Mouse (Mus musculus) CH12.LX (cell line): ENCODE results near the gene Slc28a1. TPM values are rescaled to one million over a fixed set of nuclear protein-coding genes. Genes with fewer than 3 reads are reported as not detected.

Source experiments
- DNase-seq: peaks from one replicate; pipeline ENCODE4 v3.0.0-alpha.2; 2013; ENCODE audit errors: extremely low read depth
- H3K27ac ChIP-seq: 2 replicates; pipeline ENCODE4 v1.5.1; 2012; ENCODE audit warnings: low read depth, mild to moderate bottlenecking, control low read depth, moderate library complexity; ENCODE audit not compliant: insufficient read depth
- H3K27me3 ChIP-seq: replicated peaks from 2 replicates; pipeline ENCODE3; 2012; ENCODE audit warnings: inconsistent platforms
- H3K36me3 ChIP-seq, 2 experiments: replicated peaks in 1 of 2; 2 replicates each; pipeline versions ENCODE3 to v1.6.1; 2012; ENCODE audit warnings: inconsistent platforms in 1 of 2, low read length in 1 of 2, mild to moderate bottlenecking in 1 of 2, mixed read lengths in 1 of 2, moderate library complexity in 1 of 2; ENCODE audit not compliant: control insufficient read depth in 1 of 2, insufficient read depth in 1 of 2
- H3K4me1 ChIP-seq, 2 experiments: 2 replicates each; pipeline ENCODE4 v1.6.1; 2012; ENCODE audit warnings: inconsistent platforms in 1 of 2, moderate library complexity in 1 of 2; ENCODE audit not compliant: insufficient read depth in 2 of 2, control insufficient read depth in 1 of 2
- H3K4me2 ChIP-seq: 2 replicates; pipeline ENCODE4 v1.6.1; 2012; ENCODE audit warnings: low read depth, mild to moderate bottlenecking, control low read depth; ENCODE audit not compliant: poor library complexity, insufficient read depth, severe bottlenecking
- H3K4me3 ChIP-seq, 3 experiments: fragments of 150-350 bp in 1 of 3; sonication (generic) in 1 of 3; replicated peaks in 1 of 3; 2 replicates each; pipeline versions ENCODE3 to v1.5.1; 2011 to 2012; ENCODE audit warnings: low read depth in 2 of 3, low read length in 2 of 3, mild to moderate bottlenecking in 2 of 3, moderate library complexity in 2 of 3, control low read depth in 1 of 3, improper control_type of control experiment in 1 of 3, inconsistent platforms in 1 of 3, mixed read lengths in 1 of 3; ENCODE audit not compliant: poor library complexity in 1 of 3
- H3K79me2 ChIP-seq: replicated peaks from 2 replicates; pipeline ENCODE4 v1.6.1; 2012; ENCODE audit warnings: mild to moderate bottlenecking, moderate library complexity; ENCODE audit not compliant: control insufficient read depth, poor library complexity, insufficient read depth, severe bottlenecking; ENCODE audit errors: extremely low read depth
- H3K9ac ChIP-seq: 2 replicates; pipeline ENCODE4 v1.6.1; 2012; ENCODE audit warnings: low read depth, mild to moderate bottlenecking, control low read depth, moderate library complexity; ENCODE audit not compliant: insufficient read depth
- H3K9me3 ChIP-seq: replicated peaks from 2 replicates; pipeline ENCODE3; 2012; ENCODE audit warnings: low read length, inconsistent platforms, mixed read lengths
- CHD2 ChIP-seq: IDR thresholded peaks from 2 replicates; pipeline ENCODE4 v1.6.1; 2011; ENCODE audit warnings: low read length, improper control_type of control experiment
- EP300 ChIP-seq: IDR thresholded peaks from 2 replicates; pipeline ENCODE4 v1.6.1; 2011; ENCODE audit warnings: low read length, improper control_type of control experiment
- GABPA ChIP-seq: IDR thresholded peaks from 2 replicates; pipeline ENCODE4 v1.6.1; 2012; ENCODE audit warnings: low read depth, low read length, improper control_type of control experiment, inconsistent platforms; ENCODE audit not compliant: insufficient replicate concordance
- HCFC1 ChIP-seq: IDR thresholded peaks from 2 replicates; pipeline ENCODE4 v1.6.1; 2012; ENCODE audit warnings: low read depth, mild to moderate bottlenecking, inconsistent platforms, low read length, improper control_type of control experiment
- IRF4 ChIP-seq: IDR thresholded peaks from 2 replicates; pipeline ENCODE4 v1.6.1; 2014; ENCODE audit warnings: low read depth, mild to moderate bottlenecking, inconsistent platforms, low read length, improper control_type of control experiment
- JUN ChIP-seq: IDR thresholded peaks from 2 replicates; pipeline ENCODE4 v1.6.1; 2011; ENCODE audit warnings: low read depth, mild to moderate bottlenecking, low read length, improper control_type of control experiment, moderate library complexity; ENCODE audit not compliant: insufficient read depth
- KAT2A ChIP-seq: IDR thresholded peaks from 2 replicates; pipeline ENCODE4 v1.6.1; 2012; ENCODE audit warnings: low read length, improper control_type of control experiment, inconsistent platforms; ENCODE audit not compliant: insufficient replicate concordance
- MAFK ChIP-seq: IDR thresholded peaks from 2 replicates; pipeline ENCODE4 v1.6.1; 2011; ENCODE audit warnings: low read length, improper control_type of control experiment; ENCODE audit not compliant: insufficient replicate concordance
- MAX ChIP-seq: IDR thresholded peaks from 2 replicates; pipeline ENCODE4 v1.6.1; 2011; ENCODE audit warnings: low read length, improper control_type of control experiment
- MAZ ChIP-seq: IDR thresholded peaks from 2 replicates; pipeline ENCODE4 v1.6.1; 2012; ENCODE audit warnings: low read depth, mild to moderate bottlenecking, inconsistent platforms, low read length, improper control_type of control experiment, moderate library complexity
- NRF1 ChIP-seq: IDR thresholded peaks from 2 replicates; pipeline ENCODE4 v1.6.1; 2014; ENCODE audit warnings: low read depth, mild to moderate bottlenecking, inconsistent platforms, low read length, improper control_type of control experiment, moderate library complexity
- POLR2A ChIP-seq: IDR thresholded peaks from 2 replicates; pipeline ENCODE4 v1.6.1; 2011; ENCODE audit warnings: low read depth, mild to moderate bottlenecking, improper control_type of control experiment, low read length
- RCOR1 ChIP-seq: conservative IDR thresholded peaks from 2 replicates; pipeline ENCODE4 v1.6.1; 2012; ENCODE audit warnings: low read depth, mild to moderate bottlenecking, inconsistent platforms, low read length, improper control_type of control experiment
- SIN3A ChIP-seq: IDR thresholded peaks from 2 replicates; pipeline ENCODE4 v1.6.1; 2012; ENCODE audit warnings: low read length, improper control_type of control experiment, inconsistent platforms
- TBP ChIP-seq: conservative IDR thresholded peaks from 2 replicates; pipeline ENCODE4 v1.6.1; 2011; ENCODE audit warnings: low read depth, low read length, improper control_type of control experiment
- TCF12 ChIP-seq: IDR thresholded peaks from 2 replicates; pipeline ENCODE4 v1.6.1; 2014; ENCODE audit warnings: low read depth, mild to moderate bottlenecking, inconsistent platforms, low read length, improper control_type of control experiment
- UBTF ChIP-seq: IDR thresholded peaks from 2 replicates; pipeline ENCODE4 v1.6.1; 2012; ENCODE audit warnings: low read depth, mild to moderate bottlenecking, inconsistent platforms, low read length, improper control_type of control experiment, moderate library complexity
- USF1 ChIP-seq: IDR thresholded peaks from 2 replicates; pipeline ENCODE4 v1.6.1; 2014; ENCODE audit warnings: low read depth, mild to moderate bottlenecking, inconsistent platforms, low read length, improper control_type of control experiment
- ZC3H11A ChIP-seq: IDR thresholded peaks from 2 replicates; pipeline ENCODE4 v1.6.1; 2012; ENCODE audit warnings: low read depth, mild to moderate bottlenecking, inconsistent platforms, low read length, improper control_type of control experiment
- ZKSCAN1 ChIP-seq: IDR thresholded peaks from 2 replicates; pipeline ENCODE4 v1.6.1; 2012; ENCODE audit warnings: low read depth, inconsistent platforms, low read length, improper control_type of control experiment, borderline replicate concordance
- ZMIZ1 ChIP-seq: IDR thresholded peaks from 2 replicates; pipeline ENCODE4 v1.6.1; 2012; ENCODE audit warnings: low read depth, mild to moderate bottlenecking, inconsistent platforms, low read length, improper control_type of control experiment
- ZNF384 ChIP-seq: IDR thresholded peaks from 2 replicates; pipeline ENCODE4 v1.6.1; 2012; ENCODE audit warnings: low read depth, low read length, improper control_type of control experiment, inconsistent platforms
- dilution Hi-C: fragments of 300-500 bp; cut with MboI; formaldehyde crosslinking; loops from 2 replicates; pipeline ENCODE4 v1.14.3; 2020; ENCODE audit warnings: low sequenced_read_pairs; ENCODE audit not compliant: extremely low pct_unique_long_range_greater_than_20kb, extremely low pct_ligation_motif_present
- in situ Hi-C: fragments of 300-500 bp; cut with MboI; formaldehyde crosslinking; loops from 3 replicates; pipeline ENCODE4 v1.14.3; 2019; ENCODE audit warnings: low sequenced_read_pairs, low pct_ligation_motif_present, low pct_unique_long_range_greater_than_20kb, mixed read lengths
- polyA plus RNA-seq: library from polyadenylated mRNA; unstranded; fragments of >175 nt; gene quantifications from 2 replicates; pipeline ENCODE4 v1.2.1, GENCODE M21; 2012; ENCODE audit warnings: low read depth; ENCODE audit not compliant: insufficient read length
- total RNA-seq, 2 experiments: library from RNA; depleted of rRNA; stranded (reverse); fragments of 300-350 nt in 1 of 2; fragments of >200 nt in 1 of 2; gene quantifications; 2 replicates each; pipeline ENCODE4 v1.2.3; 2012 to 2014

The Slc28a1 gene
- total and polyA plus RNA-seq, 3 experiments, result 0.04 to 0.13 TPM; not detected in 1

DNA sequence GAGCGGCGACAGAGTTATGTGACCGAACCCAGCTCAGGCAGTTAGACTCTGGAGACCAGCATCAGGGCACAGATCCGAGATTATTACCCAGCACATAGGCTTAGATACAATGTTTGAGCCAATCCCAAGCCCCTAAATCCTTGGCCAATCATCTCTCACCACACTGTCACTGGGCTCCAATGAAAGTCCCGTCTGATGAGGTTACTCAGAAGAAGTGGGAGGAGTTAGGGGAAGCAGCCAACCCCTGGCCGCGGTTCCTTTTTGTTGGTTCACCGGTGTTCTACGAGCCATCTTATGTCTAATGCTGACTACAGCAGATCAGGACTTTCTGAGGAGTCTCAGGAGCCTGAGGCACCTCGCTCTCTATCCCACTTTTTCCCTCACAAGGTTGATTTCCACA lies 37.7 kb downstream of the Slc28a1 start:
- Histone ChIP-seq H3K27ac (no peak overlapping the region), H3K79me2 (no peaks in the 10 kb centered on the region), H3K9me3 (no peaks in the 10 kb centered on the region), H3K27me3 (no peaks in the 10 kb centered on the region), H3K4me3 (no peak overlapping the region), H3K4me1 (peaks cover 0 to 14% of the 10 kb centered on the region in 2 experiments; a peak in 2 of 4 replicates), H3K36me3 (no peaks in the 10 kb centered on the region), H3K9ac (no peak overlapping the region), H3K4me2 (no peak overlapping the region)
- TF ChIP-seq MAZ, result no peak
- no peak for TF ChIP-seq TBP
- TF ChIP-seq POLR2A, result no peak
- TF ChIP-seq CHD2, result no peak
- no peak for TF ChIP-seq HCFC1
- TF ChIP-seq ZNF384, result no peak
- no peak for TF ChIP-seq ZKSCAN1
- TF ChIP-seq UBTF, result no peak
- no peak for TF ChIP-seq TCF12
- no peak for TF ChIP-seq IRF4
- no peak for TF ChIP-seq JUN
- TF ChIP-seq MAX, result no peak
- TF ChIP-seq SIN3A, result no peak
- no peak for TF ChIP-seq USF1
- no peak for TF ChIP-seq MAFK
- TF ChIP-seq NRF1, result no peak
- no peak for TF ChIP-seq RCOR1
- in situ Hi-C loops (loop anchor here (10.0 to 25.0 kb wide), 3 partner anchors 268 to 415 kb away; no protein-coding TSS in a partner anchor), dilution Hi-C loops (no loop called here)
- DNase-seq, result no peak

DNA sequence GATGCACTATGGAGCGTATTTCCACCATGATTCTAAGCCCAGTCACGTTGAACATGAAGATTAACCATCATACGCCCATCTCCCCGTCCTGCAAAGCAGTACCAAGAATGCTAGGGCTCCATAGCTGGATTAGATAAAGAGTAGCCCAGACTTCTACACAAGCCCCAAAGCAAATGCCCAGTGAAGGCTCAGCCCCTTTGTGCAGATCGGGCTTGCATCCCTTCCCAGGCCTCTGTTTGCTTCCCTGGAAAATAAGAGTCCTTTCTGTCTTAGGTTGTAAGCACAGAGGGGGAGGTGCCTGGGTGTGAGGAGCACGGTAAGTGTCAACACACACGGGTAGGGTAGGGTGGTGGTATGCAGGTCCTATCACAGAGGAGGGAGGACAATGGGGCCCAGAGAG lies 38.2 kb downstream of the Slc28a1 start:
- H3K27me3 ChIP-seq, result no peaks in the 10 kb centered on the region
- H3K4me3 ChIP-seq, result no peak overlapping the region
- no peaks in the 10 kb centered on the region for H3K36me3 ChIP-seq
- dilution Hi-C loops, result no loop called here
- H3K4me2 ChIP-seq, result no peak overlapping the region
- TF ChIP-seq TBP, result no peak
- TF ChIP-seq TCF12, result no peak
- TF ChIP-seq GABPA, result no peak
- TF ChIP-seq ZNF384, result no peak
- TF ChIP-seq KAT2A, result no peak
- no peak for TF ChIP-seq ZC3H11A
- TF ChIP-seq ZMIZ1, result no peak
- TF ChIP-seq MAZ, result no peak
- no peak for TF ChIP-seq EP300
- no peak for DNase-seq
- no peak overlapping the region for H3K9ac ChIP-seq
- in situ Hi-C loops, result loop anchor here (10.0 to 25.0 kb wide), 3 partner anchors 268 to 416 kb away; no protein-coding TSS in a partner anchor
- H3K9me3 ChIP-seq, result no peaks in the 10 kb centered on the region
- H3K27ac ChIP-seq, result no peak overlapping the region
- peaks cover 0 to 19% of the 10 kb centered on the region in 2 experiments; a peak in 2 of 4 replicates for H3K4me1 ChIP-seq
- no peaks in the 10 kb centered on the region for H3K79me2 ChIP-seq
